Mouse (Mus musculus) heart, embryonic 11.5 days (tissue): ENCODE measurements at regions not wholly inside any gene's neighbourhood (a gene's known extent, or its start where the extent isn't known, plus 50 kb on each side); places are given as distances from the start of the nearest gene placed in this dataset.

Source experiments
- ATAC-seq: fragments of 200-750 bp; cut with Nextera tagmentation; replicated peaks from 2 replicates; pipeline ENCODE4 v1.8.0; 2017; ENCODE audit warnings: moderate library complexity; ENCODE audit not compliant: insufficient number of reproducible peaks, low FRiP score, low TSS enrichment
- H3K27ac ChIP-seq: fragments of 300-500 bp; sonication (generic); 2 replicates; pipeline ENCODE4 v1.5.1; 2014; ENCODE audit warnings: mild to moderate bottlenecking, low read depth, low read length
- H3K27me3 ChIP-seq: fragments of 300-500 bp; sonication (generic); 2 replicates; pipeline ENCODE4 v1.6.1; 2014; ENCODE audit warnings: mild to moderate bottlenecking, low read length, mixed read lengths; ENCODE audit not compliant: control insufficient read depth, insufficient read depth
- H3K36me3 ChIP-seq: fragments of 300-500 bp; sonication (generic); 2 replicates; pipeline ENCODE4 v1.6.1; 2014; ENCODE audit warnings: mild to moderate bottlenecking, low read length, moderate library complexity, mixed read lengths; ENCODE audit not compliant: control insufficient read depth, insufficient read depth
- H3K4me1 ChIP-seq: fragments of 300-500 bp; sonication (generic); 2 replicates; pipeline ENCODE4 v1.6.1; 2014; ENCODE audit warnings: low read length; ENCODE audit not compliant: control insufficient read depth, insufficient read depth
- H3K4me2 ChIP-seq: fragments of 300-500 bp; sonication (generic); 2 replicates; pipeline ENCODE4 v1.6.1; 2014; ENCODE audit warnings: mild to moderate bottlenecking, moderate library complexity
- H3K4me3 ChIP-seq: fragments of 300-500 bp; sonication (generic); 2 replicates; pipeline ENCODE4 v1.5.1; 2014; ENCODE audit warnings: low read depth, low read length
- H3K9ac ChIP-seq: fragments of 300-500 bp; sonication (generic); 2 replicates; pipeline ENCODE4 v1.6.1; 2014; ENCODE audit warnings: mild to moderate bottlenecking, low read depth, low read length, moderate library complexity
- H3K9me3 ChIP-seq: fragments of 300-500 bp; sonication (generic); replicated peaks from 2 replicates; pipeline ENCODE4 v1.6.1; 2016; ENCODE audit warnings: low read length; ENCODE audit not compliant: control insufficient read depth
- WGBS: fragments of 180-500 bp; shearing (Covaris S2); extraction: QIAGEN DNeasy Blood & Tissue Kit; methylation state at CpG from one replicate; pipeline ENCODE4 v1.1.7; 2014; ENCODE audit not compliant: insufficient replicate concordance; 5-methylcytosine and 5-hydroxymethylcytosine counted together

- Histone ChIP-seq H3K9me3 (no peaks in the 10 kb centered on the region), H3K36me3 (no peaks in the 10 kb centered on the region), H3K27ac (no peak overlapping the region), H3K9ac (no peak overlapping the region), H3K4me3 (no peak overlapping the region), H3K4me1 (no peaks in the 10 kb centered on the region), H3K27me3 (no peaks in the 10 kb centered on the region), H3K4me2 (no peak overlapping the region)
- no peak for ATAC-seq
- 44% methylated on average over 3 of the region's 3 CpGs for WGBS
Measured at GRCm38 (mm10) chr19:14955969-14956368, 358.1 kb upstream of the Tle4 start.

- Histone ChIP-seq H3K9me3 (no peaks in the 10 kb centered on the region), H3K9ac (no peak overlapping the region), H3K27ac (no peak overlapping the region), H3K27me3 (no peaks in the 10 kb centered on the region), H3K4me3 (no peak overlapping the region), H3K36me3 (no peaks in the 10 kb centered on the region), H3K4me2 (no peak overlapping the region), H3K4me1 (no peaks in the 10 kb centered on the region)
- 76% methylated on average over 9 of the region's 9 CpGs for WGBS
- no peak for ATAC-seq
Measured at GRCm38 (mm10) chr19:14940207-14940952, 342.5 kb upstream of the Tle4 start.

GRCm38 (mm10) chr19:14922238-14922637, 324.4 kb upstream of the Tle4 start:
- ATAC-seq: no peak
- Histone ChIP-seq H3K4me1 (no peaks in the 10 kb centered on the region), H3K4me3 (no peak overlapping the region), H3K27me3 (no peaks in the 10 kb centered on the region), H3K9ac (no peak overlapping the region), H3K36me3 (no peaks in the 10 kb centered on the region), H3K27ac (no peak overlapping the region), H3K9me3 (no peaks in the 10 kb centered on the region), H3K4me2 (no peak overlapping the region)
- 75% methylated on average over 1 of the region's 1 CpGs for WGBS

- H3K4me3 ChIP-seq: no peak overlapping the region
- WGBS: 82% methylated on average over 11 of the region's 11 CpGs
Measured at GRCm38 (mm10) chr19:14911056-14911850, 313.4 kb upstream of the Tle4 start.

GRCm38 (mm10) chr19:14894875-14895274, 297.0 kb upstream of the Tle4 start:
- ATAC-seq: no peak
- 78% methylated on average over 2 of the region's 2 CpGs for WGBS
- Histone ChIP-seq H3K9ac (no peak overlapping the region), H3K4me2 (no peak overlapping the region), H3K36me3 (no peaks in the 10 kb centered on the region), H3K4me3 (no peak overlapping the region), H3K27ac (no peak overlapping the region), H3K9me3 (no peaks in the 10 kb centered on the region), H3K27me3 (no peaks in the 10 kb centered on the region), H3K4me1 (no peaks in the 10 kb centered on the region)

More at GRCm38 (mm10) chr19:14911056-14911850, 313.4 kb upstream of the Tle4 start:
- no peaks in the 10 kb centered on the region for H3K27me3 ChIP-seq
- H3K9ac ChIP-seq: no peak overlapping the region
- H3K27ac ChIP-seq: no peak overlapping the region
- H3K9me3 ChIP-seq: no peaks in the 10 kb centered on the region
- H3K4me2 ChIP-seq: no peak overlapping the region
- ATAC-seq: no peak
- H3K36me3 ChIP-seq: no peaks in the 10 kb centered on the region
- H3K4me1 ChIP-seq: no peaks in the 10 kb centered on the region

GRCm38 (mm10) chr19:14892390-14892758, 294.5 kb upstream of the Tle4 start:
- Histone ChIP-seq H3K27ac (no peak overlapping the region), H3K9ac (no peak overlapping the region), H3K4me3 (no peak overlapping the region), H3K27me3 (peaks cover 3% of the 10 kb centered on the region), H3K36me3 (no peaks in the 10 kb centered on the region), H3K4me1 (no peaks in the 10 kb centered on the region), H3K9me3 (no peaks in the 10 kb centered on the region), H3K4me2 (no peak overlapping the region)
- no peak for ATAC-seq
- 71% methylated on average over 6 of the region's 6 CpGs for WGBS

- no peaks in the 10 kb centered on the region for H3K4me1 ChIP-seq
- ATAC-seq: no peak
- no peaks in the 10 kb centered on the region for H3K9me3 ChIP-seq
- no peaks in the 10 kb centered on the region for H3K36me3 ChIP-seq
- WGBS: 39% methylated on average over 7 of the region's 8 CpGs
- peaks cover 3% of the 10 kb centered on the region for H3K27me3 ChIP-seq
- H3K9ac ChIP-seq: no peak overlapping the region
- no peak overlapping the region for H3K27ac ChIP-seq
- no peak overlapping the region for H3K4me3 ChIP-seq
- peak overlapping the region; percentile 64; the same call in 1 of the 2 replicates for H3K4me2 ChIP-seq
Measured at GRCm38 (mm10) chr19:14891689-14892389, 294.0 kb upstream of the Tle4 start.

- Histone ChIP-seq H3K36me3 (no peaks in the 10 kb centered on the region), H3K4me2 (peak overlapping the region; percentile 64), H3K9ac (no peak overlapping the region), H3K4me1 (no peaks in the 10 kb centered on the region), H3K27me3 (peaks cover 3% of the 10 kb centered on the region), H3K4me3 (peak overlapping the region; percentile 33), H3K27ac (no peak overlapping the region), H3K9me3 (no peaks in the 10 kb centered on the region)
- no peak for ATAC-seq
- 7% methylated on average over 9 of the region's 9 CpGs for WGBS
Measured at GRCm38 (mm10) chr19:14891090-14891428, 293.2 kb upstream of the Tle4 start.
